Mouse (Mus musculus): ENCODE measurements at regions not wholly inside any gene's neighbourhood (a gene's known extent, or its start where the extent isn't known, plus 50 kb on each side); places are given as distances from the start of the nearest gene placed in this dataset.

- ATAC-seq (ENCODE audit: insufficient read depth) (no peak), DNase-seq (ENCODE audit: low read depth in 3 of 3, low spot score in 3 of 3) (no peak)
- no peak overlapping the region for H3K9ac ChIP-seq (replicated peaks)
- WGBS (ENCODE audit: insufficient replicate concordance) = 35% methylated on average over 2 of the region's 2 CpGs
- peak overlapping the region; percentile 100 for H3K27ac ChIP-seq
- H3K4me2 ChIP-seq (ENCODE audit: low read depth) = peak overlapping the region; percentile 23; the same call in 1 of the 2 replicates
- TF ChIP-seq EP300 (IDR thresholded peaks at IDR 0.05; ENCODE audit: low read depth) (no peak), CTCF (IDR thresholded peaks at IDR 0.05; ENCODE audit: low read depth) (no peak)
- no peaks in the 10 kb centered on the region for H3K36me3 ChIP-seq (replicated peaks; ENCODE audit: control insufficient read depth, insufficient read depth, low read depth)
- H3K4me3 ChIP-seq (ENCODE audit: insufficient read depth in 1 of 2, low read depth in 2 of 2, low read length in 2 of 2) = no peak overlapping the region
- H3K9me3 ChIP-seq (ENCODE audit: control insufficient read depth, low read length) = peaks cover 4% of the 10 kb centered on the region; the same call in 1 of the 2 replicates
- peaks cover 45 to 46% of the 10 kb centered on the region in 2 experiments for H3K4me1 ChIP-seq (replicated peaks; ENCODE audit: control insufficient read depth in 2 of 2, insufficient read depth in 2 of 2, low read length in 1 of 2)
- H3K27me3 ChIP-seq (ENCODE audit: control insufficient read depth, insufficient read depth, low read length) = no peaks in the 10 kb centered on the region
Measured at GRCm38 (mm10) chr4:106250048-106250447, 66.0 kb upstream of the Usp24 start.

- Histone ChIP-seq H3K4me1 (replicated peaks; ENCODE audit: control insufficient read depth in 2 of 2, insufficient read depth in 2 of 2, low read length in 1 of 2) (peaks cover 45 to 46% of the 10 kb centered on the region in 2 experiments), H3K27ac (no peak overlapping the region), H3K9me3 (ENCODE audit: control insufficient read depth, low read length) (peaks cover 4% of the 10 kb centered on the region; the same call in 1 of the 2 replicates), H3K4me2 (ENCODE audit: low read depth) (no peak overlapping the region), H3K9ac (replicated peaks) (no peak overlapping the region), H3K4me3 (ENCODE audit: insufficient read depth in 1 of 2, low read depth in 2 of 2, low read length in 2 of 2) (no peak overlapping the region), H3K36me3 (replicated peaks; ENCODE audit: control insufficient read depth, insufficient read depth, low read depth) (no peaks in the 10 kb centered on the region), H3K27me3 (ENCODE audit: control insufficient read depth, insufficient read depth, low read length) (no peaks in the 10 kb centered on the region)
- ATAC-seq (ENCODE audit: insufficient read depth) (no peak), DNase-seq (ENCODE audit: low read depth in 3 of 3, low spot score in 3 of 3) (no peak)
- 40% methylated on average over 1 of the region's 1 CpGs for WGBS (ENCODE audit: insufficient replicate concordance)
- no peak for TF ChIP-seq CTCF (IDR thresholded peaks at IDR 0.05; ENCODE audit: low read depth)
- 0 out of 2 replicates have a peak, but pooled peaks have one; percentile 17 for TF ChIP-seq EP300 (IDR thresholded peaks at IDR 0.05; ENCODE audit: low read depth)
Measured at GRCm38 (mm10) chr4:106251430-106251829, 64.6 kb upstream of the Usp24 start.

GRCm38 (mm10) chr4:106252946-106253345, 63.1 kb upstream of the Usp24 start:
- ATAC-seq (ENCODE audit: insufficient read depth) (no peak), DNase-seq (ENCODE audit: low read depth in 3 of 3, low spot score in 3 of 3) (no peak)
- H3K27ac ChIP-seq = no peak overlapping the region
- H3K4me2 ChIP-seq (ENCODE audit: low read depth) = no peak overlapping the region
- no peaks in the 10 kb centered on the region for H3K9me3 ChIP-seq (ENCODE audit: control insufficient read depth, low read length)
- no peak for TF ChIP-seq CTCF (IDR thresholded peaks at IDR 0.05; ENCODE audit: low read depth)
- no peak for TF ChIP-seq EP300 (IDR thresholded peaks at IDR 0.05; ENCODE audit: low read depth)
- peaks cover 35 to 37% of the 10 kb centered on the region in 2 experiments for H3K4me1 ChIP-seq (replicated peaks; ENCODE audit: control insufficient read depth in 2 of 2, insufficient read depth in 2 of 2, low read length in 1 of 2)
- no peaks in the 10 kb centered on the region for H3K27me3 ChIP-seq (ENCODE audit: control insufficient read depth, insufficient read depth, low read length)
- no peaks in the 10 kb centered on the region for H3K36me3 ChIP-seq (replicated peaks; ENCODE audit: control insufficient read depth, insufficient read depth, low read depth)
- WGBS (ENCODE audit: insufficient replicate concordance) = 90% methylated on average over 6 of the region's 6 CpGs
- H3K9ac ChIP-seq (replicated peaks) = no peak overlapping the region
- H3K4me3 ChIP-seq (ENCODE audit: insufficient read depth in 1 of 2, low read depth in 2 of 2, low read length in 2 of 2) = no peak overlapping the region

- DNase-seq (ENCODE audit: low read depth in 3 of 3, low spot score in 3 of 3) (no peak), ATAC-seq (ENCODE audit: insufficient read depth) (no peak)
- TF ChIP-seq CTCF (IDR thresholded peaks at IDR 0.05; ENCODE audit: low read depth) (no peak), EP300 (IDR thresholded peaks at IDR 0.05; ENCODE audit: low read depth) (no peak)
- Histone ChIP-seq H3K9ac (replicated peaks) (no peak overlapping the region), H3K27ac (no peak overlapping the region), H3K27me3 (ENCODE audit: control insufficient read depth, insufficient read depth, low read length) (no peaks in the 10 kb centered on the region), H3K9me3 (ENCODE audit: control insufficient read depth, low read length) (no peaks in the 10 kb centered on the region), H3K4me3 (ENCODE audit: insufficient read depth in 1 of 2, low read depth in 2 of 2, low read length in 2 of 2) (no peak overlapping the region), H3K36me3 (replicated peaks; ENCODE audit: control insufficient read depth, insufficient read depth, low read depth) (no peaks in the 10 kb centered on the region), H3K4me2 (ENCODE audit: low read depth) (no peak overlapping the region), H3K4me1 (replicated peaks; ENCODE audit: control insufficient read depth in 2 of 2, insufficient read depth in 2 of 2, low read length in 1 of 2) (peaks cover 20 to 21% of the 10 kb centered on the region in 2 experiments)
- WGBS (ENCODE audit: insufficient replicate concordance) = 66% methylated on average over 3 of the region's 3 CpGs
Measured at GRCm38 (mm10) chr4:106254761-106255475, 61.1 kb upstream of the Usp24 start.

GRCm38 (mm10) chr4:106255959-106256609, 59.9 kb upstream of the Usp24 start:
- Histone ChIP-seq H3K36me3 (replicated peaks; ENCODE audit: control insufficient read depth, insufficient read depth, low read depth) (no peaks in the 10 kb centered on the region), H3K4me2 (ENCODE audit: low read depth) (no peak overlapping the region), H3K27ac (no peak overlapping the region), H3K4me3 (ENCODE audit: insufficient read depth in 1 of 2, low read depth in 2 of 2, low read length in 2 of 2) (no peak overlapping the region), H3K9ac (replicated peaks) (no peak overlapping the region), H3K9me3 (ENCODE audit: control insufficient read depth, low read length) (no peaks in the 10 kb centered on the region), H3K4me1 (replicated peaks; ENCODE audit: control insufficient read depth in 2 of 2, insufficient read depth in 2 of 2, low read length in 1 of 2) (peaks cover 10 to 14% of the 10 kb centered on the region in 2 experiments), H3K27me3 (ENCODE audit: control insufficient read depth, insufficient read depth, low read length) (no peaks in the 10 kb centered on the region)
- DNase-seq (ENCODE audit: low read depth in 3 of 3, low spot score in 3 of 3) (no peak), ATAC-seq (ENCODE audit: insufficient read depth) (no peak)
- TF ChIP-seq EP300 (IDR thresholded peaks at IDR 0.05; ENCODE audit: low read depth) = no peak
- no peak for TF ChIP-seq CTCF (IDR thresholded peaks at IDR 0.05; ENCODE audit: low read depth)

Data from liver, embryonic 14.5 days (tissue).